Mouse (Mus musculus) midbrain, embryonic 13.5 days (tissue): ENCODE results near the gene Auts2. TPM values are rescaled to one million over a fixed set of nuclear protein-coding genes. Genes with fewer than 3 reads are reported as not detected.

ENCODE experiments used
- ATAC-seq: fragments of 200-750 bp; cut with Nextera tagmentation; 2 replicates; pipeline ENCODE4 v1.8.0; 2017; ENCODE audit warnings: mild to moderate bottlenecking, moderate TSS enrichment, moderate library complexity
- H3K27ac ChIP-seq: fragments of 300-500 bp; sonication (generic); 2 replicates; pipeline ENCODE4 v1.5.1; 2015; ENCODE audit warnings: inconsistent platforms, mild to moderate bottlenecking, moderate library complexity
- H3K27me3 ChIP-seq: fragments of 300-500 bp; sonication (generic); 2 replicates; pipeline ENCODE4 v1.6.1; 2015; ENCODE audit warnings: mild to moderate bottlenecking, inconsistent platforms
- H3K36me3 ChIP-seq: fragments of 300-500 bp; sonication (generic); 2 replicates; pipeline ENCODE4 v1.6.1; 2015; ENCODE audit warnings: mild to moderate bottlenecking, inconsistent platforms
- H3K4me1 ChIP-seq: fragments of 300-500 bp; sonication (generic); replicated peaks from 2 replicates; pipeline ENCODE4 v1.6.1; 2015; ENCODE audit warnings: inconsistent platforms
- H3K4me2 ChIP-seq: fragments of 300-500 bp; sonication (generic); replicated peaks from 2 replicates; pipeline ENCODE4 v1.6.1; 2015; ENCODE audit warnings: moderate library complexity, mild to moderate bottlenecking, inconsistent platforms
- H3K4me3 ChIP-seq: fragments of 300-500 bp; sonication (generic); replicated peaks from 2 replicates; pipeline ENCODE4 v1.5.1; 2015; ENCODE audit warnings: mild to moderate bottlenecking, inconsistent platforms
- H3K9ac ChIP-seq: fragments of 300-500 bp; sonication (generic); replicated peaks from 2 replicates; pipeline ENCODE4 v1.6.1; 2015; ENCODE audit warnings: mild to moderate bottlenecking, inconsistent platforms
- H3K9me3 ChIP-seq: fragments of 300-500 bp; sonication (generic); 2 replicates; pipeline ENCODE4 v1.6.1; 2016; ENCODE audit warnings: mild to moderate bottlenecking, inconsistent platforms
- WGBS: fragments of 180-500 bp; shearing (Covaris S2); methylation state at CpG from one replicate; pipeline ENCODE4 v1.1.7; 2015; 5-methylcytosine and 5-hydroxymethylcytosine counted together
- polyA plus RNA-seq: library from polyadenylated mRNA; unstranded; fragments of >200 nt; fragmentation: Nextera tagmentation; extraction: Ambion mirVana; gene quantifications from 2 replicates; pipeline ENCODE4 v1.2.1, GENCODE M21; 2015

The Auts2 gene
- polyA plus RNA-seq, 1 experiment from 2014 or later, result 76.2 TPM

DNA sequence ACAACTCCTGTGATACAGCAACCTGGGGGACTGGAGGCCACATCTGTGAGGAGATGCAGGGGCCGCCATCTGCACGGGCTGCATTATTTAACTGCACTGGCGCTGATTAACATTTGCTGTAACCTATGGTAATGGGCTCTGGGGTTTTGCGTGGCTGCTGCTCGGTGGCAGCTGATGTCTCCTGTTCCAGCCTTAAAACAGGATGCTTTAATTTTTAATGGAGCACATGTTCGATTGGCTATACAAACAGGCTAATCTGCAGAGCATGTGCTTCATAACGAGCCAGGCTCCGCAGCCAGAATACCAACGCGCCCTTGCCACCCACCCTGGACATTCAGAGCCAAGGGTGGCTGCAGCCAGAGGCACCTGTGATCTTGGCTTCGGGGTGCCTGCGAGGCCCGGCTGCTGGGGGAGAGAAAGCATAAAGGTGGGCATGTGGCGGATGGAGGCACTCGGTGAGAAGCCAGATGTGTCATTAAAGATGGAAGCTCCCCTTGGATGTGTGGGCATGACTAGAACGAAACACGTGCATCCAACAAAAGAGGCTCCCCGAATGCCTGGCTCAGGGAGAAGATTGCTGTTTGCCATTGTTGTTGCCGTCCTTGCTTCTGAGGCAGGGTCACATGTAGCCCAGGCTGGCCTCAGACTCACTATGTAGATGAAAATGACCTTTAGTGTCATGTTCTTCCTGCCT is 884.2 kb downstream of the Auts2 start:
- H3K4me3 ChIP-seq, result no peak overlapping the region
- no peaks in the 10 kb centered on the region for H3K36me3 ChIP-seq
- WGBS, result 50% methylated on average over 19 of the region's 19 CpGs
- peak overlapping the region; percentile 68 for H3K27ac ChIP-seq
- H3K4me2 ChIP-seq, result 0 out of 2 replicates have a peak overlapping the region, but pooled peaks have one; percentile 17
- H3K9ac ChIP-seq, result no peak overlapping the region
- ATAC-seq, result peak; percentile 64
- H3K4me1 ChIP-seq, result peaks cover 40% of the 10 kb centered on the region
- H3K9me3 ChIP-seq, result no peaks in the 10 kb centered on the region
- peaks cover 9% of the 10 kb centered on the region; the same call in 1 of the 2 replicates for H3K27me3 ChIP-seq

DNA sequence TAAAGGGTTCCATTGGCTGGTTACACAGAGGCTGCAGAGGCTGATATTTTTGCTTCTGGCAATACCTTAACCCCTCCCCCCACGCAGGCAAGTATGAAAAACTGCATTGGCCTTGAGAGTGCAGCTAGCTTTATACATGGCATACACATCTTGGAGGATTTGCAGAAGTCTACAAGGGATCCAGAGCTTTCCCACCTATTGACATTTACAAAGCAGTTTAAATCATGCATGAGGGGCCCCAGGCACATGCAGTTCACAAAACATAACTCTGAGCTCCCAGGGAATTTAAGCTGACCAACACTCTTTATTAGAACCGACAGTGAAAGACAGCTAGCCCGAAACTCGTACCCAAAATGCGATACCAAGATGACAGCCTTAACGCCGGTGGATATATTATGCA is 888.9 kb downstream of the Auts2 start:
- no peak for ATAC-seq
- WGBS, result 27% methylated on average over 7 of the region's 7 CpGs
- no peak overlapping the region for H3K4me2 ChIP-seq
- H3K36me3 ChIP-seq, result no peaks in the 10 kb centered on the region
- peaks cover 45% of the 10 kb centered on the region for H3K27me3 ChIP-seq
- no peak overlapping the region for H3K4me3 ChIP-seq
- no peaks in the 10 kb centered on the region for H3K9me3 ChIP-seq
- peaks cover 56% of the 10 kb centered on the region for H3K4me1 ChIP-seq
- H3K9ac ChIP-seq, result no peak overlapping the region
- H3K27ac ChIP-seq, result no peak overlapping the region

DNA sequence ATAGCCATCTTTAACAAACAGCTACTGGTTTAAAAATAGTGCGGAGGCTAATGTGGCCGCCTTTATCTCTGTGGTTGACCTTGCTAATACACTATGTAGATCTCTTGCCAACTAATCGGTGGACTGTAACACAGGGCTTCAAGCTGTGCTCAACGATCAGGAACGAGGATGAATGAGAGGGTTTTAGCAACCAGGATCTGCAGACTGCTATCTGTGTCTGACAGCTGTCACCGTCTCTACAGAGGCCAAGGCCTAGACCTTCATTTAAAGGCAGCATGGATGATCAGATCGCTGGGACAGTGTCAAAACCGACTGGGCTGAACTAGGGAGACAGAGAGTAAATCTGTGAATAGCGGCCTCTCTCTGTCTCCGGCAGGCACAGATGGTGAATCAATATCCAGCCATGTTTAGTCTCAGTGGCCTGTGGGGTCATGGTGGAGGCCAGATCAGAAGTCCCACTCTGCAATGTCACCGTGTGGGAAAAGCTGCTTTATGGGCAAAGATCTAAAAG is 892.7 kb downstream of the Auts2 start:
- H3K27me3 ChIP-seq, result peaks cover 54% of the 10 kb centered on the region
- peak overlapping the region; percentile 41; the same call in 1 of the 2 replicates for H3K27ac ChIP-seq
- no peaks in the 10 kb centered on the region for H3K36me3 ChIP-seq
- ATAC-seq, result no peak
- no peak overlapping the region for H3K4me3 ChIP-seq
- H3K4me1 ChIP-seq, result peaks cover 71% of the 10 kb centered on the region
- no peaks in the 10 kb centered on the region for H3K9me3 ChIP-seq
- no peak overlapping the region for H3K4me2 ChIP-seq
- H3K9ac ChIP-seq, result no peak overlapping the region
- WGBS, result 20% methylated on average over 11 of the region's 11 CpGs

DNA sequence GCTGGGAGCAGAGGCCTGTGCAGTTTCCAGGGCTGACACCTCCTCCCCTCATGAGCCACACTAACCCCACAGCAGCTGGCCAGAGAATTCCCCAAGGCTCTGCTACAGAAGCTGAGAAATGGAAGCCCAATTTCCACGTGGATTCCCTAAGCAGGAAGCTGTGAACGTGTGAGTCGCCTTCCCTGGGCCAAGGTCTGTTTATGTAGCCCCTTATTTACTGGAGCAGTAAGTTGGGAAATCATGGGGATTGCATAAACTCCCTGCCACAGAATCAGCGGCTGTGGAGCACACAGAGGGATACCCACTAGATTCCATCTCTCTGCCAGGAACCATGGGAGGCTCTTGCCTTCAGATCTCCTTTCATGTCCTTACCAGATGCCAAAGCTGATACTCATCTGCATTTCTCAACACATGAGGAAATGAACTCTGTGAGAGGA is 895.4 kb downstream of the Auts2 start:
- H3K4me2 ChIP-seq, result no peak overlapping the region
- peaks cover 49% of the 10 kb centered on the region for H3K27me3 ChIP-seq
- H3K36me3 ChIP-seq, result no peaks in the 10 kb centered on the region
- H3K9me3 ChIP-seq, result no peaks in the 10 kb centered on the region
- H3K27ac ChIP-seq, result no peak overlapping the region
- peaks cover 75% of the 10 kb centered on the region for H3K4me1 ChIP-seq
- ATAC-seq, result no peak
- no peak overlapping the region for H3K9ac ChIP-seq
- H3K4me3 ChIP-seq, result no peak overlapping the region
- WGBS, result 15% methylated on average over 4 of the region's 4 CpGs

DNA sequence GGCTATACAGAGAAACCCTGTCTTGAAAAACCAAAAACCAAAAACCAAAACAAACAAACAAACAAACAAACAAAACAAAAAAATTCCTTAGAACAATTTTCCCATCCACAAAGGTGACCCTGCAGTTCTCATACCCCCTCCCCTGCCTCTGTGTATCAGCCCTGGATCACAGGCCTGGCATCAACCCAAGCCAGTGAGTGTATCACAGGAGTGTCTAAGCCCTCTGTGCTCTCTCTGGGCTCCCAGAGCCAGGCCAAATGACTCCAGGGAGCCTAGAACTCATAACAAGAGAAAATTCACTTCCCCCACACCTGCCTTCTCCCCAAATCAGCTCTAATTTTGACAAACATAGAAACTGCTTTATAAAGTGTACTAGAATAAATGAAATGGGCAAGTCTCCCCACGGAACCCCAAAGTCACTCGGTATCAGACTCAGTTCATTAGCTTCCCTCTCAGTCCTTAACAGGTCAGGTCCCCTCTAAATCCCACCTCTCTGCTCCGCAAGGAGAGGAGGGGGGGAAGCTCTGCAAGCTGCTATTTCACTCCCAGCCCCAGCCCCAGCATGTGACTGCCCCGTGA is 896.0 kb downstream of the Auts2 start:
- Histone ChIP-seq H3K27ac (no peak overlapping the region), H3K36me3 (no peaks in the 10 kb centered on the region), H3K4me2 (no peak overlapping the region), H3K9ac (no peak overlapping the region), H3K9me3 (no peaks in the 10 kb centered on the region), H3K4me1 (peaks cover 80% of the 10 kb centered on the region), H3K27me3 (peaks cover 49% of the 10 kb centered on the region), H3K4me3 (no peak overlapping the region)
- ATAC-seq, result no peak
- 25% methylated on average over 4 of the region's 4 CpGs for WGBS

DNA sequence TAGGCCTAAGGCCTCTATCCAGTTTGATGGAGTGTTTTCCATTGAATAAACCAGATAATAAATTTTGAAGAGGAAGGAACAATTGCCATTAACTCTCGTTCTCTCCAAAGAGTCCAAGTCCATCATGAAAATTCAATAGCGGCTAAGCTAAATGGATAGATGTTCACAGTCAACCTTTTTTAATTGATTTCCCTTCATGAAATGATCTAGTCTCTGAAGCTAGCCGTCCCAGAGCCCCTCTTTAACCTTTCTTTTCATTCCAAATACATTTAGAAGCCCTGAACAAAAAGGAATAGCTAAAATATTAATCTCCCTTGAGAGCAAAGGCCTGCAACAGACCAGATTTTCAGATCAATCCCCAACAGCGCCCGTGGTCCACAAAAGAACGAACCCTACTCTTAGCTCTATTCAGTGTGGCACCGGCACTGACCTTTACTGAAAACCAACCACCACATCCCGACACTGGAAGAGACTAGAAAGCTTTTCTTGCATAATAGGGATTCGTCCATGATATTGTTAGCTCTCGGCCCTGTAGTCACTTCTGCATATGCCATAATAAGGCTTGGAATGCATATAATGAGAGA is 896.9 kb downstream of the Auts2 start:
- no peak for ATAC-seq
- 16% methylated on average over 10 of the region's 10 CpGs for WGBS
- Histone ChIP-seq H3K9me3 (no peaks in the 10 kb centered on the region), H3K9ac (no peak overlapping the region), H3K36me3 (no peaks in the 10 kb centered on the region), H3K4me1 (peaks cover 89% of the 10 kb centered on the region), H3K4me2 (no peak overlapping the region), H3K4me3 (no peak overlapping the region), H3K27ac (peak overlapping the region; percentile 57), H3K27me3 (peaks cover 46% of the 10 kb centered on the region)

DNA sequence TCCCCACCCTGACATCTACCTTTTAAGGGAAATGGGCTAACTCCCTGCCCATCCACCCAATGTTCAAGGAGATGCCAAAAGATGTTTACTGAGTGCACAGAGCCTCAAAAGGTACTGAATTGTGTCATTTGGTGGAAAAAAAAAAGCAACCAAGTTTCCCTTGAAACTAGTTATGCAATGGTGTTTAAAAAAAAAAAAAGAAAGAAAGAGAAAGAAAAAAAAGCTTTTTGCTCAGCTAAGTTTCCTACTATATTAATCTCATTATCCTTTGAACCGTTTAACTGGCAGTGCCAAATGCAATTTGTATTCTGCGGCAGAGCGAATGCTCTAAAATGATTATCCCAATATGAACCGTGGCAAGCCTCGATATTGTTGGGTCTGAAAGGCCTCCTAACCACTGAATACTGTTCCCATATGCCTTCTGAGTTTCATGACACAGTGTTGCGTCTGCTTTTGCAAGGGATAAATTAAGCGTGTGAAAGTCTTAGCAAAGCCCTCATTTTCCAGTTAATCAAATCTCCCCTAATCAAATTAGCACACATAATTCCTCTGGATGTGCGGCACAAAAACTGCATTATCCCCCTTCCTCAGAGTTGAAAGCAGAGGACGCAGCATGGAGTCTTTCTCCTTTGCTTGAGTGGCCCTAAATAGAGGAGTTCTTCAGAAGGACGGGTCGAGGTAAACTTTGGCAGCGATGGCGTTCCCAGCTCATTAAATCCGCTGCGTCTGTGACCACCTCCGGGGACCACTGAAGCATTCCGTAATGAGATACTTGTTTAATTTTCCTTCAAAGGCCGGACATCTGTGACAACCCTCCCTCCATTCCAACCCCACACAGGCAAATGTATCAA is 897.6 kb downstream of the Auts2 start:
- H3K36me3 ChIP-seq, result no peaks in the 10 kb centered on the region
- 7% methylated on average over 18 of the region's 18 CpGs for WGBS
- H3K4me2 ChIP-seq, result no peak overlapping the region
- peak; percentile 80 for ATAC-seq
- H3K27me3 ChIP-seq, result peaks cover 45% of the 10 kb centered on the region
- peak overlapping the region; percentile 57 for H3K27ac ChIP-seq
- H3K9me3 ChIP-seq, result no peaks in the 10 kb centered on the region
- no peak overlapping the region for H3K4me3 ChIP-seq
- no peak overlapping the region for H3K9ac ChIP-seq
- H3K4me1 ChIP-seq, result peaks cover 88% of the 10 kb centered on the region

DNA sequence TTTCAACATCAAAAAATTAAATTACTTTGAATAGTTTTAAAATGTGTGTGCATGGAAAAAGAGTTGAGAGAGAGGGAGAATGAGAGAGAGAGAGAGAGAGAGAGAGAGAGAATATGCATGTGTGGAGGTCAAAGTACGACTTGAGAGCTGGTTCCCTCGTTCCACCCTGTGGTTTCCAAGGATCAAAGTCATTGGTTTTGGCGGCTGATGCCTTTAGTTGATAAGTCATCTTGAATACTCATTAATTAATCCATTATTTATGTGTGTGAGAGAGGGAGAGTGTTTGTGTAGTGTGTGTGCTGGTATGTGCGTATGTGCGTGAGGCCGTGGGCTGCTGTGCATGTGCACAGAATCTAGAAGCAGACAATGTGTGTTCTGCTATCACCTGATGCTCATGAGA is 898.8 kb downstream of the Auts2 start:
- Histone ChIP-seq H3K27ac (no peak overlapping the region), H3K4me3 (no peak overlapping the region), H3K27me3 (peaks cover 41% of the 10 kb centered on the region), H3K4me2 (no peak overlapping the region), H3K4me1 (peaks cover 79% of the 10 kb centered on the region), H3K9ac (no peak overlapping the region), H3K9me3 (no peaks in the 10 kb centered on the region), H3K36me3 (no peaks in the 10 kb centered on the region)
- no peak for ATAC-seq
- 64% methylated on average over 6 of the region's 6 CpGs for WGBS

DNA sequence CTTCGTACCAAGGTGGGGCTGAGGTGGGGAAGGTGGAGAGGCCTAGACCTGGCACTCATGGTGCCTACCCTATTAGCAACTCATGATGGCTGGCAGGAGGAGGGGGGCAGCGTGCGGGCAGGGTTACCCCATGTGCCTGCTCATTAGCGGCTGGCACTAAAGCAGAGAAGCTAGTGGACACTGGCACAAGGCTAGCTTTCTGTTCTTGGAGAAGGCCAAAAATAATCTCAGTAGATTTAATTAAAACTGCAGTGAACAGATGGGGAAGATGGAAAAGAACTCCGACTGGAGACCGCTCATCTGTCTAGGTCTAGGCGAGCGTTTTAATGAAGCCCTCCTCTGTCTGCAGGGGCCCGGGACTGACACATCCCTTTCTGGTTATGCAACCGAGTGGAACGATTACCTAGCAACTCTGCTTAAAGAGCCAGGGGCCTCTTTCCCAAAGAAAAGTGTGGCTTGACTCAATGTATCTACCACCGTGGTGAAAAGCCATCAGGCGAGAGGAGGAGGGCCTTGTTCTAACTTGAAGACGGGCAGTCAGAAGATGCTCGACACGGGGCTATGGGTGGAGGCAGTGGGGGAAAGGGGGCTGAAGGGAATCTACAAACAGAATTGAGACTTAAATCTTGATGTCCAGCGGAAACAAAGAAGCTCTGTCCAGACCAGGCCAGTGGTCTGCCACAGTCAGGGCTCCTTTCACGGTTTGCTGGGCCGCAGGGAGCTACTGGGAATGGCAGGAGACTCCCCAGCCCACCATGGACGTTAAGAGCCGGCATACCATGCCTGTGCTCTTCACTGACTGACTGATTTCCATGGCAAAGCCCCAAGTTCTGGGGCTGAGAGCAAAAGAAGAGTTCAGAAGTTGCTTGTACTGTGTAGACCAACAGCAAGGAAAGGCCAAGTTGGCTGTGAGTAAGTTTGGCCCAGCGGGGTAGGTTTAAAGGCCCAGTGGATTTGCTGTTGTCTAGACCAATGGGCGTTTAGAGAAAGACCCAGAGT is 899.7 kb downstream of the Auts2 start:
- peaks cover 37% of the 10 kb centered on the region for H3K27me3 ChIP-seq
- no peak overlapping the region for H3K9ac ChIP-seq
- 17% methylated on average over 23 of the region's 23 CpGs for WGBS
- H3K4me2 ChIP-seq, result 0 out of 2 replicates have a peak overlapping the region, but pooled peaks have one; percentile 2
- peaks cover 76% of the 10 kb centered on the region for H3K4me1 ChIP-seq
- no peak overlapping the region for H3K4me3 ChIP-seq
- H3K27ac ChIP-seq, result peak overlapping the region; percentile 70
- no peaks in the 10 kb centered on the region for H3K9me3 ChIP-seq
- ATAC-seq, result peak; percentile 77
- no peaks in the 10 kb centered on the region for H3K36me3 ChIP-seq

DNA sequence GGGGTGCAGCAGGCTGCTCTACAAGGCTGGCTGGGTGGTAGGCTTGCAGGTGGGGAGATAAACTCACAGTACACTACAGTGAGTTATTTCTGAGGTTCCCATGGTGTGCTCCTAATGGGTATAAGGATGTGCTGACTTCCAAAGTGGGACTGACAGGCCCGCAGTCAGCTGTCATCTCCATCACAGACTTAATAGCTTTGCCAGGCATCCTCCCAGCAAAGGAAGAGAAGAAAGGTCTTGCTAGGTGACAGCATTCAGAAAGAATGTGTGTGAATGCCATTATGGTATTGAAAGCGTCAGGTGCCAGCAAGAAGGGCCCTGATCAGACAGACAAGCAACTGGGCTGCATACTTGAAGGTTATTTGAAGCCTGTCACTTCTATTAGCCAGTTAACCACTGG is 900.4 kb downstream of the Auts2 start:
- 28% methylated on average over 2 of the region's 2 CpGs for WGBS
- Histone ChIP-seq H3K4me1 (peaks cover 69% of the 10 kb centered on the region), H3K9me3 (no peaks in the 10 kb centered on the region), H3K27ac (peak overlapping the region; percentile 70), H3K4me2 (0 out of 2 replicates have a peak overlapping the region, but pooled peaks have one; percentile 2), H3K4me3 (no peak overlapping the region), H3K9ac (no peak overlapping the region), H3K27me3 (peaks cover 34% of the 10 kb centered on the region), H3K36me3 (no peaks in the 10 kb centered on the region)
- ATAC-seq, result peak; percentile 24; the same call in 1 of the 2 replicates

DNA sequence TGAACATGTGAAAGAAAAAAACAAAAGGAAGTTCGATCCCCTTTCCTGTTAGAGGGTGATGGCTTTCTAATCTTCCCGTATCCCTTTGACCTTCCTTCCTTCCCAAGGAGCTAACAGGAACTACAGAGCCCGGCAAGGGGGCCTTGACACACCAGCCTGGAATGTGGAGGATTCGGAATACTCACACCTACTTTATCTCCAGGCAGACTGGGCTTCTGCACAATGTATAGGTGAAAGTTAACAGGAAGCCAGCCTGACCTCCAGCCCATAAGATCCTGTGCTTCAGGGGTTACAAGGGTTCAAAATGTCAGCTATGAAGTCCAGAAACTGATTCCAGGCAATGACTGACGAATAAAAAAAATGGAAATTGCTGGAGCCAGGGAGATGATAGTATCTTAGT is 906.7 kb downstream of the Auts2 start:
- H3K4me3 ChIP-seq, result no peak overlapping the region
- H3K9me3 ChIP-seq, result no peaks in the 10 kb centered on the region
- peaks cover 19% of the 10 kb centered on the region for H3K4me1 ChIP-seq
- no peak overlapping the region for H3K27ac ChIP-seq
- no peak for ATAC-seq
- H3K9ac ChIP-seq, result no peak overlapping the region
- peaks cover 44% of the 10 kb centered on the region for H3K27me3 ChIP-seq
- 87% methylated on average over 5 of the region's 5 CpGs for WGBS
- no peak overlapping the region for H3K4me2 ChIP-seq
- no peaks in the 10 kb centered on the region for H3K36me3 ChIP-seq
